Mouse (Mus musculus) E14TG2a.4 (cell line): ENCODE measurements at regions not wholly inside any gene's neighbourhood (a gene's known extent, or its start where the extent isn't known, plus 50 kb on each side); places are given as distances from the start of the nearest gene placed in this dataset.

ENCODE experiments used
- CTCF ChIP-seq: conservative IDR thresholded peaks from 2 replicates; pipeline ENCODE4 v1.5.1; 2014; ENCODE audit warnings: low read length
- NANOG ChIP-seq: IDR thresholded peaks from 2 replicates; pipeline ENCODE4 v1.6.1; 2014; ENCODE audit warnings: borderline replicate concordance, low read length, mixed read lengths
- POU5F1 ChIP-seq: IDR thresholded peaks from 2 replicates; pipeline ENCODE4 v1.6.1; 2014; ENCODE audit warnings: low read length, borderline replicate concordance

DNA sequence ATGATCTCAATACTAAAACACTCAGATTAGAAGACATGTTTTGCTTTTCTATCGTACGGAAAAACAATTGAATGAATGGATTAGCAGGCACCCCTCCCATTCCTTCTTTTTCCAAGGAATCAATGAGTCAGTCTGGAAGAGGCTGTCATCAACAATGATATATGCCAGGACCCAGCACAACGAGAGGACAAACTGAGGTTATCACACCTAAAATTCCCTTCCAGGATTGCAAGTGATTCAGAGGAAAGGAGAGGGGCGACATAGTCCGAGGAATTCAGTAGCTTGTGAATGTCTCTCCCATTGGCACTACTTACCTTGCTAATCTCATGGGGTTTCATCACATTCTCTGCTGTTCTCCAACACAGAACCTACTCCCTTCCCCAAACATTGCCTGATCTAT, 620.1 kb upstream of the Mpdz start:
- TF ChIP-seq CTCF (no peak), POU5F1 (no peak), NANOG (no peak)
